Mouse (Mus musculus): ENCODE measurements around the gene Atp8b2. TPM values are rescaled to one million over a fixed set of nuclear protein-coding genes. Genes with fewer than 3 reads are reported as not detected.
A peak's percentile ranks its signal among the peaks of the same experiment; 100 is the strongest.

The Atp8b2 gene
- total RNA-seq, 2 experiments from 2014 or later, result 79.0 to 80.9 TPM

GRCm38 (mm10) chr3:89960469-89960868, 2.8 kb downstream of the Atp8b2 start:
- peak; percentile 74 to 86 for DNase-seq (ENCODE audit: low spot score in 2 of 2)

DNA sequence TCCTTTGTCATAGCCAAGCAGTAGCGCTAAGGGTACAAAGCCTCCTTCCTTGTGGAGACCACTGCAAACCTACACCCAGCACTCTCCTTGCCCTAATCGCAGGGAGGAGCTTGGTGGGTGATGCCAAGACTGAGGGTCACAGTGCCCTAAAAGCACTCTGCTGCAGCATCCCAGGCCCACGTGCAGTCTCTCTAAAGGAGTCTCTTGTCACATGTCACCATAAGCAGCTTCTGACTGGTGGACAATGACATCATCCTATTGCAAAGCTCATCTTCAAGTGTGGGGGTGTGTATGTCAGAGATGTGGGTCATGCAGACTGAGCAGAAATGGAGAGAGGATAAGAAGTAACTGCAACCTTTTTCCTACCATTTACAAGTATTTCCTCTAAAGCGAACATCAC, 3.9 kb downstream of the Atp8b2 start:
- no peak for DNase-seq (ENCODE audit: low spot score in 2 of 2)

GRCm38 (mm10) chr3:89957880-89958279, 5.4 kb downstream of the Atp8b2 start:
- DNase-seq (ENCODE audit: low spot score in 2 of 2), result no peak

DNA sequence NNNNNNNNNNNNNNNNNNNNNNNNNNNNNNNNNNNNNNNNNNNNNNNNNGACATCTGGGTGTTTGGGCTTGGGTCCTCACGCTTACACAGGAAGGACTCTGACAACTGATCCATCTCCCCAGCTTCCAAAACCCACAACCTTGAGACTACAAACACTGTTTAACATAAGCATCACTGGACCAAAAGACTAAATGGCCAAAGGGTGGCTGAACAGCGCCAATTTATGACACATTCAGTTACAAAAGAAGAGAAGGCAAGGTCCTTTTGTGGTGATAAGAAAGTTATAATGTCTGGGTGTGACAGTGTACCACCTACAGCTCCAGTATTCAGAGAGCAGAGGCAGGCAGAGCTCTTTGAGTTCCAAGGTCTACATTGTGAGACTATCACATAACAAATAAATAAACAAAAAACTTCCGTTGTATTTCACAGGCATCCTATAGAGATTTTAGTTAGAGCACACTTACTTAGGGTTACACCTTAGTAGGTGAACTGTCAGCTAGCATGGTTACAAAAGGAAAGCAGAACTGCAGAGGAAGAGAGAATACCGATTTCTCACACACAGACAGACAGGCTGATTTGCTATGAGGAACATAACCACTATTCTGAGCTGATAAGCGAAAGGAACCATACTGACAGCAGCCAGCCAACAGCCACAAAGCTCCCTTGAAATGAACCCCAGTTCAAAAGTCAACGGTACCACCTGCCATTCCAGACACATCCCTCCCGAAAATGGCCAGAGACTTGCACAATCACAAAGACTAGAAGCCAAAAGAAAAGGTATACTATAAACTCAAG, 6.9 kb downstream of the Atp8b2 start:
- no peak for DNase-seq (ENCODE audit: low spot score in 2 of 2)

DNA sequence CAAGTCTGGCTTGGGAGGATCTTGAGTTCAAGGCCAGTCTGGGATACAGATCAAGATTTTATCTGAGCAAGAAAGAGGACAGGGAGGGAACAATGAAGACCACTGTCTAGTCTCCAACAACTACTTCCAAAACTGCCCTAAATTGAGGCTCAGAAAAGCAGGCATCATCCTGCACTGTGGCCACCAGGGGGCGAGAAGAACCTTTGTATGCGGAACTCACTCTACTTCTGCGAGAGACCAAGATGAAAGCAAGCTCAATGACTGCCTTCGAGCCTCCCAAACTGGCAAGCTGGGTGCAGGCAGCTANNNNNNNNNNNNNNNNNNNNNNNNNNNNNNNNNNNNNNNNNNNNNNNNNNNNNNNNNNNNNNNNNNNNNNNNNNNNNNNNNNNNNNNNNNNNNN, 9.9 kb downstream of the Atp8b2 start:
- DNase-seq (ENCODE audit: low spot score in 2 of 2), result peak in 1 of 2 experiments; percentile 60

DNA sequence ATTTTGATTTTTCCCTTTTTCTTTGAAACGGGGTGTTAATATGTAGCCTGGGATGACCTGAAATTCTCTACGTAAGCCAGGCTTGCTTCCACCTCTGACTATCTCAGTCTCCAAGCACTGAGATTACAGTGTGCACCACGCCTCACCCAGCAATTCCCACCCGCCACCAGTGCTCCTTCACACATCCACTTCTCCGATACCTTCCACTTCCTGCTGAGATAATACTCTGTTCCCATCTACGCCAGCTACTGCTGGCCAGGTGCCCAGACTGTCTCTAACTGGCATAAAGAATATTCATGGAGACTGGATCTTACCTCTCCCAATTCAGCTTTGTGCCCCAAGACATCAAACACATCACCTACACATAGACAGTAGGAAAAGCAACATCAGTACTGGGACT, 14.7 kb downstream of the Atp8b2 start:
- DNase-seq (ENCODE audit: low spot score in 2 of 2), result no peak

- no peak for DNase-seq (ENCODE audit: low spot score in 2 of 2)
These were observed 15.3 kb downstream of the Atp8b2 start for GRCm38 (mm10) chr3:89948021-89948420.

GRCm38 (mm10) chr3:89945026-89945425, 18.3 kb downstream of the Atp8b2 start:
- DNase-seq (ENCODE audit: low spot score in 2 of 2), result no peak

DNA sequence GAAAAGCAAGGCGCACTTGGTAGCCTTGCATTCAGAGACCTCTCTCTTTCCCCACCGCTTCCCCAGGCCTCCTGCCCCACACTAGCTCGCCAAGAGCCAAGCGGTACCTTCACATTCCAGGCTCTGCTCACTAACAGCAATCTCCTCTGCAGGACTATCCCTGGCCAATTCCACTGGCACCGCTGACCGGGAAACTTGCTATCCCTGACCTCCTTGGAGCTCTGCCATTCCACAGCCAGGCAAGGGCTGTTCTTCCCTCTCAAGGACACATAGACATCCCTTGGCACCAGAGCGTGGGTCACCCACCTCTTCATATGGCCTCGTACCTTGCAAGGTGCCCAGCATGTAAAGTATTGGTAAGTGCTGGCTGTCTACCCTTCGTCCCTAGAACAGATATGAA, 20.4 kb downstream of the Atp8b2 start:
- DNase-seq (ENCODE audit: low spot score in 2 of 2), result no peak

GRCm38 (mm10) chr3:89936495-89936894, 26.8 kb downstream of the Atp8b2 start:
- DNase-seq (ENCODE audit: low spot score in 2 of 2), result no peak

DNA sequence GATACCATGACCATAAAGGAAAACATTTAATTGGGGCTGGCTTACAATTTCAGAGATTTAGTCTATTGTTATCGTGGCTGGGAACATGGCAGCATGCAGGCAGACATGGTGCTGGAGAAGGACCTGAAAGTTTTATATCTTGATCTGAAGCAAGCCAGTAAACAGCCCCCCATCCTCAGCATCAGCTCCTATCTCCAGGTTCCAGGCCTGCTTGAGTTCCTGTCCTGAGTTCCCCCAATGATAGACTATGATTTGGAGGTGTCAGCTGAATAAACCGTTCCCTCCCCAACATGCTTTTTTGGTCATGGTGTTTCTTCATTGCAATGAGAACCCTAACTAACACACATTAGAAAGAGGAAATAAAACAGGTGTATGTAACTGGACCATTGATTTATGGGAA, 30.4 kb downstream of the Atp8b2 start:
- DNase-seq (ENCODE audit: low spot score in 2 of 2), result no peak

DNA sequence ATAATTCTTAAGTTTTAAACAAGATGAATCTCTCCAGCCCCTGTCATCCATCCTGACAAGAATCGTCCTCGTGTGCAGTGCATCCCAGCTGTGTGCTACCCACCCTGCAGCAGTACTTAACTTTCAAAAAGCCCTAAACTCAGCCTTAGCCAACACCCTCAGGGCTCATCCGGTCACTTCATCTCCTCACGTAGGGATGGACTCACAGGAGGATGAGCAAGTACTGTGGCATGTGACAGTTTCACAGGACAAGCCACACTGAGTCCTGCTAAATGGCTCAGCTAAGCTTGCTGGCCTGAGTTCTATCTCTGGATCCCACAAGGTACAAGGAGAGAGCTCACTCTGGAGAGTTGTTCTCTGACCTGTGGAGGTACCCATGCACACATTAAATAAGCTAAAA, 34.4 kb downstream of the Atp8b2 start:
- no peak for DNase-seq (ENCODE audit: low spot score in 2 of 2)

DNA sequence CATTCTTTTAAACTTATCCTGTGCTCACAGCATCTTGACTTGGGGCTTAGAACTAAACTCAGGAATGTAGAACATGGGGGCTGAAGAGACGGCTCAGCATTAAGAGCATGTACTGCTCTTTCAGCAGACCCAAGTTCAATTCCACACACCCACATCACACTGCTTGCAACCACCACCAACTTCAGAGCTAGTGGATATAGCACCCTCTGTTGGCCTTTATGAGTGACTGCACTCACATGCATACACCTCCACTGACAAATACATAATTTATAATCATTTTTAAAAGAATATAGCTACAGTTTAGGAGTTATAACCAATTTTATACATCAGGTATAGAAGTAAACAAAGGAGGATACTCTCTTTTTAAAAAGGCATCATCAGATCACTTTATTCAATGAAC, 36.9 kb downstream of the Atp8b2 start:
- no peak for DNase-seq (ENCODE audit: low spot score in 2 of 2)

DNA sequence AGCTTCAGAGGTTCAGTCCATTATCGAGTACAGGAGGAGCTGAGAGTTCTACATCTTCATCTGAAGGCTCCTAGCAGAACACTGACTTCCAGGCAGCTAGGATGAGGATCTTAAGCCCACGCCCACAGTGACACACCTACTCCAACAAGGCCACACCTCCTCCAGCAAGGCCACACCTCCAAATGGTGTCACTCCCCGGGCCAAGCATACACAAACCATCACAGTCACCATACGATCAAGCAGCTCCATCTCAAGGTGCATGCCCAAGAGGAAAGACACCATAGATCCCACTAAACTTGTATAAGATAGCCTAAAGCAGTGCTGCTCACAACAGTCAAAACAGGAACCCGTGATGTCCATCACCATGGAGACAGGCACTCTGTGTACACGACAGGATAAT, 42.6 kb downstream of the Atp8b2 start:
- no peak for DNase-seq (ENCODE audit: low spot score in 2 of 2)

DNA sequence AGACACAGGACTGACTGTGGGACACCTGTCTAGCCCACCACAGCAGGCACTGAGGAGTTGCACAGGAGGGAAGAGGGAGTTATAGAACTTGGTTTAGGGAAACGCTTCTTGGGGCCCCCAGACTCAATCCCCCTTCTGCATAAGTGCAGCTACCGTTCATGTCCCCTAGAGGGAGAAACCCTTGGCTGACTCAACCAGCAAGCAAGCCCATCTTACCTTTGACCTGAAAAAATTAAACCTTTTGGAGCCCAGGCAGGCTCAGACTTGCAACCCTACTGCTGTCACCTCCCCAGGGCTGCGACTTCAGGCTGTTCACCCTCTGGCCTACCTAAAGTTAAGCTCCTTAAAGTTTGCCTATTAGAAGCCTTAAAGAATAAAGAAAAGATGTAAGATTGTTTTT, 45.9 kb downstream of the Atp8b2 start:
- no peak for DNase-seq (ENCODE audit: low spot score in 2 of 2)

DNA sequence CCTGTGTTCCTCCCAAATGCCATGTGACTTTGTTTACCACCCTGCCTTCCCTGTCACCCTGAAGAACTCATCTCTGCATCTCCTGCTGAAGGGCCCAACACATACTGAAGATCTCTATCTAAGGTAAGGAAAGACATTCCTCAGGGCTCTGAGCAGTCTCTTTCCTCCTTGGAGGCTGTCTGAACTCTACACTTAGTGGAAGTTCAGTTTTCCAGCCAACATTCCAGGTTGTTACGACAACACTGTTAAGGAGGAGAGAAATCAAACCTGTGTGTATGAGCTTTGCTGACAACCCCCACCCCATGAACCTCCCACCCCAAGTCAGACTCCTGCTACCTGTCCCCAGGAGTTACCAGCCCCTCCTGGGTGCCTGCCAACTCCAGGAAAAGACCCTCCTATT, 46.7 kb downstream of the Atp8b2 start:
- DNase-seq (ENCODE audit: low spot score in 2 of 2), result no peak

GRCm38 (mm10) chr3:89914700-89915099, 48.6 kb downstream of the Atp8b2 start:
- no peak for DNase-seq (ENCODE audit: low spot score in 2 of 2)

GRCm38 (mm10) chr3:89912543-89913391, 50.5 kb downstream of the Atp8b2 start, which contains the start of gene Il6ra:
Gene Il6ra (minus strand): TSS chr3:89913196.
- peak; percentile 55 to 72 for DNase-seq (ENCODE audit: low spot score in 2 of 2)

DNA sequence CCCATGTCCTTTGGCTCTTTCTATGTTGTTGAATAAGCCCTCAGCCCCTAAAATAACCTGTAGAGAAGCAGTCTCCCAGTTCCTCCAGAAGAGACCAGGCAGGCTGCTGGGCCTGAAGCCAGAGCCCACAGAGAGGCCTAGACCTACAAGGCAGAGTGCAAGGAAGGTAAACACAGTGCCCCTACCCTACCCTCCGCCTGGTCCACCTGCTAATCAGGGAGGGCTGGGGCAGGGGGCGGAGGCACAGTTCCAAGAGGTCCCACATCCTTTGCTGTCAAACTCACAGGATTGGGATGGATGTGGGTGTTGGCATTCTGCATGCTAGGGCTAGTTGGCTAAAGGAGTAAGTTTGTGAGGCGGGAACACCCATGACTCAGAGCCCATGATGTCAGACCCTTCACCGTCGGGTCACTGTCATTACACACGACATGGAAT, 51.2 kb downstream of the Atp8b2 start:
- no peak for DNase-seq (ENCODE audit: low spot score in 2 of 2)

DNA sequence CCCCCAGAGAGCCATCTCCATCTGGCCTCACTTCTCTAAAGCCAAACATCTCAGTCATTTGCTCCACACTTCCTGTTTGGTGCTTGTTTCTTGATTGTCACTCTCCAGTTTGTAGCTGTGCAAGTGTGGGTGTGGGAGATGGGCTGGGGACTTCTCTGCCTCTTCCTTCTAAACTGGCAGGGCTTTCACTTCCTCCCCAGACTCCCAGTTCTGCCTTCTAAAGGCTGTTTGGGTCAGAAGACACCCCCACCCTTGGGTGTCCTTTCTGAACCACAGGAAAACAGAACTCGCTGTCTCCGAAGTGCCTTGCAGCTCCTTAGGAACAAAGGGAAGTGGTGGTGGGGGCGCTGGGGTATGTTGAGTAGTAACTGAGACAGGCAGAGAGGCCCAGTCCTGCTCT, 52.1 kb downstream of the Atp8b2 start:
- no peak for DNase-seq (ENCODE audit: low spot score in 2 of 2)

DNA sequence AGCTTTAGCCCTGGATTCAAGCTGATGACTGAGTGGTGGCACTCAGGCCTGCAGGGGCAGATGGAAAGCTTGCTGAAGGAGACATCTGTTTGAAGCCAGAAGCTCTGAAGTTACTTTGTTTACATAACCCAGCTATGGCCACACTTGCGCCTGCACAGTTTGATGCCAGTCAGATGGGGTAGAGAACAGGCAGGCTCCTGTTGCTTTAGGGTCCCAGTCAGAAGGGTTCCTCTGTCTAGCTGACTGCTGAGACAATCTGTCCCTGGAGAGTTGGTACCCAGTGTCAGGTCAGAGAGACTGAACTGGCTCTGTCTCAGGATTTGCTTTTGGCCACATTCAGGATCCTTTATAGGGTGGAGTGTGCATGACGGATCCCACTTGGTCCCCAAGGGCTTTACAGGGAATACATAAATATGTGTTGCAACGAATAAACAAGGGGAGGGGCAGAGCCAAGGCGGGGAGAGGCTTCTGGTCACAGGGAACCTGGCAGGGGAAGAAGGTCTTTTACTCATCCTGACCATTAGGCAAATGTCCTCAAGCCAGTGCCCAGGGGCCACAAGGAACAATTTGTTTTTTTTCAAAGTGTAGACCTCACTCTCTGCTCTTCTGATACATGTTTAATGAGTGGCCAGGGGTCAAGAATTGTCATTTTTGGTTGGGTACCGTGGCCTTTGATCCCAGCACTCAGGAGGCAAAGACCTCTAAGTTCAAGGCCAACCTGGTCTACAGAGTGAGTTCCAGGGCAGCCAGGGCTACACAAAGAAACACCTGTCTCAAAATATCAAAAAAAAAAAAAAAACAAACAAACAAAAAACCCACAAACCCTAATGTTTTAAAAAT, 53.4 kb downstream of the Atp8b2 start:
- DNase-seq (ENCODE audit: low spot score in 2 of 2), result no peak

All from adrenal gland, postnatal 4 days (tissue).